Mouse (Mus musculus) testis, adult 2 months (tissue): ENCODE measurements at regions not wholly inside any gene's neighbourhood (a gene's known extent, or its start where the extent isn't known, plus 50 kb on each side); places are given as distances from the start of the nearest gene placed in this dataset.

Experiments used
- H3K27ac ChIP-seq: fragments of 200-500 bp; 2 replicates; pipeline ENCODE4 v1.5.1; 2012; ENCODE audit warnings: low read depth, low read length; ENCODE audit not compliant: control insufficient read depth, insufficient read depth
- H3K27me3 ChIP-seq: fragments of 200-500 bp; 2 replicates; pipeline ENCODE4 v1.6.1; 2012; ENCODE audit warnings: mild to moderate bottlenecking, low read length, moderate library complexity; ENCODE audit not compliant: control insufficient read depth, insufficient read depth
- H3K36me3 ChIP-seq: fragments of 200-500 bp; 2 replicates; pipeline ENCODE4 v1.6.1; 2012; ENCODE audit warnings: mild to moderate bottlenecking, low read length; ENCODE audit not compliant: control insufficient read depth, insufficient read depth
- H3K4me1 ChIP-seq: fragments of 200-500 bp; 2 replicates; pipeline ENCODE4 v1.6.1; 2012; ENCODE audit warnings: low read length; ENCODE audit not compliant: control insufficient read depth, insufficient read depth
- H3K4me3 ChIP-seq: fragments of 200-500 bp; 2 replicates; pipeline ENCODE4 v1.5.1; 2012; ENCODE audit warnings: low read depth, mild to moderate bottlenecking, low read length, moderate library complexity, mixed read lengths; ENCODE audit not compliant: control insufficient read depth
- CTCF ChIP-seq: fragments of 200-500 bp; IDR thresholded peaks from 2 replicates; pipeline ENCODE4 v1.5.1; 2012; ENCODE audit warnings: low read depth, mild to moderate bottlenecking, inconsistent platforms, low read length, moderate library complexity; ENCODE audit not compliant: control insufficient read depth, insufficient read depth, insufficient replicate concordance
- POLR2A ChIP-seq: fragments of 200-500 bp; IDR thresholded peaks from 2 replicates; pipeline ENCODE4 v1.6.1; 2012; ENCODE audit warnings: low read depth, mild to moderate bottlenecking, inconsistent platforms, low read length, moderate library complexity; ENCODE audit not compliant: control insufficient read depth

GRCm38 (mm10) chr2:57856524-57857107 is 141.1 kb upstream of the Galnt5 start:
- H3K4me1 ChIP-seq = 0 out of 2 replicates have a peak, but pooled peaks cover 2% of the 10 kb centered on the region
- no peak overlapping the region for H3K4me3 ChIP-seq
- TF ChIP-seq CTCF (no peak), POLR2A (no peak)
- no peak overlapping the region for H3K27ac ChIP-seq
- H3K36me3 ChIP-seq = no peaks in the 10 kb centered on the region
- no peaks in the 10 kb centered on the region for H3K27me3 ChIP-seq

GRCm38 (mm10) chr2:57865289-57865688 is 132.4 kb upstream of the Galnt5 start:
- Histone ChIP-seq H3K27me3 (no peaks in the 10 kb centered on the region), H3K36me3 (no peaks in the 10 kb centered on the region), H3K27ac (no peak overlapping the region), H3K4me1 (no peaks in the 10 kb centered on the region), H3K4me3 (no peak overlapping the region)
- TF ChIP-seq POLR2A (no peak), CTCF (no peak)

DNA sequence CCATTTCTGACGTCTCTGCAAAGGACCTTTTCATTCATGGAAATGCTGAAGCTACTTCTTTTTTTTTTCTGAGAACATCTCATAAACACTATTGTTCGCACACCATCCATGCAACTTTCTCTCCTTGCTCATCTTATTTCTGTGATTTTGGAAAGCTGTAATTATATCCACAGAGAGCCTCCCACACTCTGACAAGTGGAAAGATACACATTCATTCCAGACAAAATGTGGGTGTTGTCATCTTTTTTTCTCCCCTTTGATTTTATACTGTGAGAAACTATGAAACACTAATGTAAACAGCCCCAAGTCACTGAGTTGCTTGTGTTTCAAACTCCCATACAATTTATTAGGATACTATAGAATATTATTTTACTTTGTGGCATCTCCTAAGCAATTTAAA is 129.6 kb upstream of the Galnt5 start:
- H3K4me3 ChIP-seq = no peak overlapping the region
- no peaks in the 10 kb centered on the region for H3K27me3 ChIP-seq
- TF ChIP-seq CTCF (no peak), POLR2A (no peak)
- no peak overlapping the region for H3K27ac ChIP-seq
- no peaks in the 10 kb centered on the region for H3K4me1 ChIP-seq
- H3K36me3 ChIP-seq = no peaks in the 10 kb centered on the region

DNA sequence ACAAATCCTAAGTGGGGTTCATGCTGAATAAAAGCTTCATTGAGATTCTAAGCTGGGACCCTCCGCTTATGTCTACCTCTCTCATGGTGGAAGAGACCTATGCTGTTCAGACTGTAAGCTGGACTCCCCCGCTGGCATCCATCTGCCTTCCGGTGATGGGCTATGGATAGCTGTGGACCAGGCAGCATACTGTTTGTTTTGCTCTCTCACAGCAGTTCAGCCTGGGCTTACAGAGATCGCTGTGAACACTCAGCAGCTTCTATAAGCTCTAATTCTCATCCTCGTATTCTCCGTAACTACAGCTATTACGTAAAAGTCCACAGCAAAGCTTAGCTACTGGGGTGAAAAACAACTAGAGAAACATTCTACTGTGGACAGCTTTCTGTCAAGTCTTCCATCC is 97.5 kb upstream of the Galnt5 start:
- H3K4me1 ChIP-seq = no peaks in the 10 kb centered on the region
- H3K27ac ChIP-seq = no peak overlapping the region
- H3K27me3 ChIP-seq = no peaks in the 10 kb centered on the region
- no peak overlapping the region for H3K4me3 ChIP-seq
- no peak for TF ChIP-seq CTCF
- no peak for TF ChIP-seq POLR2A
- H3K36me3 ChIP-seq = no peaks in the 10 kb centered on the region

GRCm38 (mm10) chr2:57900580-57901247 is 97.0 kb upstream of the Galnt5 start:
- Histone ChIP-seq H3K4me3 (no peak overlapping the region), H3K27me3 (no peaks in the 10 kb centered on the region), H3K27ac (no peak overlapping the region), H3K36me3 (no peaks in the 10 kb centered on the region), H3K4me1 (no peaks in the 10 kb centered on the region)
- TF ChIP-seq POLR2A (no peak), CTCF (no peak)

DNA sequence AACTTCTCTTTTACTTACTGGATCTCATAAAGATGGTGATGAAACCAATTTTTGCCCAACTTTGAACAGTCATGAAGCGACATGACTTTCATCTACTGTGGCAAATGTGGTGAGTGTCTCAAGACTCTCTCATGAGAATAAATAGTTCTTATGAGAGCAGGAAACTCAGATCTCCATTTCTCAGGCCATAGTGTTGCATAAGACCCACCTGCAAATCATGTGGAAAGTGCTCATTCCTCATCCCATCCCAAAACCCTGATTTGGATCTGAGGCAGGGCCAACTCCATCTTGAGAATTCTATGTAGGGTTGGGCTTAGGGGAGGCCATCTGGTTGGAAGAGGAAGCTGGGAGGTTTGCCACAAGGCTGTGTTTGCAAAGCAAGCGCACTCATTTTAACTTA is 92.5 kb upstream of the Galnt5 start:
- TF ChIP-seq CTCF = no peak
- TF ChIP-seq POLR2A = no peak
- no peaks in the 10 kb centered on the region for H3K36me3 ChIP-seq
- no peaks in the 10 kb centered on the region for H3K27me3 ChIP-seq
- H3K4me1 ChIP-seq = no peaks in the 10 kb centered on the region
- H3K27ac ChIP-seq = no peak overlapping the region
- no peak overlapping the region for H3K4me3 ChIP-seq

DNA sequence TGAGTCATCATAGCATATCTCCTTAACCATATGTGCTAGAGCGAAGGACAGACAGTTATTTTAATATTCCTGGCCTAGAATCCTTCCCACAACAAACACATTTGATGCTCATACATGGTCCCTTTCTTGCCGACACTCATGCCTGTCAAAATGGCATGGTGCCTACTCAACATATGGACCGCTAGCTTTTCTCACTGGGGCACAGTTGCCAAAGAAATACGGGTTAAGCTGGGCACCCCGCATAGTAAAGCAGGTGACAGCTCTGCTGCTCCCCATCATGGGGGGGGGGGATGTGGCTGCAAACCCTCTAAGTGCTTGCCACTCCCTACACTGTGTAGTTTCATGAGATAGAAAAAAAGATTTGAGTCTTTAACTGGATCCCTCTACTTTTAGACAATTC is 90.7 kb upstream of the Galnt5 start:
- no peaks in the 10 kb centered on the region for H3K27me3 ChIP-seq
- H3K36me3 ChIP-seq = no peaks in the 10 kb centered on the region
- TF ChIP-seq CTCF = no peak
- no peak for TF ChIP-seq POLR2A
- no peak overlapping the region for H3K4me3 ChIP-seq
- H3K27ac ChIP-seq = no peak overlapping the region
- H3K4me1 ChIP-seq = no peaks in the 10 kb centered on the region
